Mouse (Mus musculus): Measurements from ENCODE around the gene 4933428G20Rik. TPM values are rescaled to one million over a fixed set of nuclear protein-coding genes. Genes with fewer than 3 reads are reported as not detected.

The 4933428G20Rik gene
- polyA plus RNA-seq, 1 experiment from 2014 or later = not detected

- no peak overlapping the region for H3K9ac ChIP-seq (ENCODE audit: low read length)
- DNase-seq (ENCODE audit: low spot score) (no peak), ATAC-seq (no peak)
- 34% methylated on average over 9 of the region's 9 CpGs for WGBS
- H3K36me3 ChIP-seq (ENCODE audit: control insufficient read depth, insufficient read depth, low read length) = no peaks in the 10 kb centered on the region
- H3K27me3 ChIP-seq (replicated peaks; ENCODE audit: control insufficient read depth, insufficient read depth, low read length) = peaks cover 37% of the 10 kb centered on the region
- H3K4me2 ChIP-seq (ENCODE audit: low read length) = no peak overlapping the region
- no peak overlapping the region for H3K4me3 ChIP-seq (ENCODE audit: low read depth, low read length)
- H3K27ac ChIP-seq (ENCODE audit: low read depth, low read length) = no peak overlapping the region
- H3K9me3 ChIP-seq (replicated peaks; ENCODE audit: control insufficient read depth, low read length) = no peaks in the 10 kb centered on the region
- H3K4me1 ChIP-seq (ENCODE audit: control insufficient read depth, insufficient read depth, low read length) = peaks cover 10% of the 10 kb centered on the region
Measured at GRCm38 (mm10) chr11:97502383-97502782, 2.2 kb upstream of the 4933428G20Rik start.

DNA sequence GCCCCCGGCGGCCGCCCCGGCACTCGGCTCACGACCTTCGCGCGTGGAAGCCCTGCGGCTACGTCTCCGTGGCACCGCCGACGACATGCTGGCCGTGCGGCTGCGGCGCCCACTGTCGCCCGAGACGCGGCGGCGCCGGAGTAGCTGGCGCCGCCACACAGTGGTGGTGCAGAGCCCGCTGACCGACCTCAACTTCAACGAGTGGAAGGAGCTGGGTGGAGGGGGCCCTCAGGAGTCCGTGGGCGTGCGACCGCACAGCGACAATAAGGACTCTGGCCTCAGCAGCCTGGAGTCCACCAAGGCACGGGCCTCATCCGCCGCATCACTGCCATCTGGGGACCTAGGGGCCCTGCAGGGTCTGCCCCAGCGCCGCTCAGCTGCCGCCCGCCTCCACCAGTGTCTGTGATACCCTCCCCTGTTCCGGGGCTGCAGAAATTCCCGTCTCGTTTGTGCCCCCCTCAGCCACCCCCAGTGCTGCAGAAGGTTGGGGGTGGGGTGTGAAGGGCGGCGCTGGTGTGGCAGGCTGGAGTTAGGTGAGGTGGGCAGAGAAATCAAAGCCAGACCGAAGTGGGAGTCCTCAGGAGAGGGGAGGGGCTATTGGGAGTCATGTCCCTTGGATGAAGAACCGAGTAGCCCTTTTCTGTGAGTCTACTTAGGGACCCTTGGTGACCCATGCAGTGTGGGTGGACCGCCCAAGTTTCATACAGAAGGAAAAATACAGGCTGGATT lies 744 bp upstream of the 4933428G20Rik start:
- Histone ChIP-seq H3K9me3 (replicated peaks; ENCODE audit: control insufficient read depth, low read length) (no peaks in the 10 kb centered on the region), H3K4me2 (ENCODE audit: low read length) (peak overlapping the region; percentile 66), H3K4me1 (ENCODE audit: control insufficient read depth, insufficient read depth, low read length) (peaks cover 10% of the 10 kb centered on the region), H3K36me3 (ENCODE audit: control insufficient read depth, insufficient read depth, low read length) (no peaks in the 10 kb centered on the region), H3K27me3 (replicated peaks; ENCODE audit: control insufficient read depth, insufficient read depth, low read length) (peaks cover 37% of the 10 kb centered on the region), H3K27ac (ENCODE audit: low read depth, low read length) (no peak overlapping the region), H3K9ac (ENCODE audit: low read length) (peak overlapping the region; percentile 54), H3K4me3 (ENCODE audit: low read depth, low read length) (peak overlapping the region; percentile 33)
- DNase-seq (ENCODE audit: low spot score) (no peak), ATAC-seq (peak; percentile 61; the same call in 1 of the 2 replicates)
- 3% methylated on average over 51 of the region's 51 CpGs for WGBS

DNA sequence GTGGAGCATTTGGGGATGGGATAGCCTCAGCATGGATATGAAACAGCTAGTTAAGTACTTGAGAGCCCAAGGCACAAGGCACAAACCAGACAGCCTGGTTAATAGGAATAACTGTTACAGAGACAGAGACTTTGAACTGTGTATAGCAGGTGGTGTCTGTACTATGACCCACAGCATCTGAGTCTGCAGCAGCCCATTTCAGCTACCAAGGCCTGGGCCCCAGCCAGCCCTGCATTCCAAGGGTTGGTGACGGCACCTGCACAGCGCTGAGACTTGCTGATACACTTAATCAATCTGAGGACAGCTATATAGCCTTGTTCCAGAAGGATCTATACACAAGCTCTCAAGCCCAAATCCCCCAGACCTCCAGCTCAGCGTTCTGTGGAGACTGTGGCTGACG lies 2.6 kb downstream of the 4933428G20Rik start:
- DNase-seq (ENCODE audit: low spot score) (no peak), ATAC-seq (no peak)
- Histone ChIP-seq H3K9ac (ENCODE audit: low read length) (no peak overlapping the region), H3K9me3 (replicated peaks; ENCODE audit: control insufficient read depth, low read length) (no peaks in the 10 kb centered on the region), H3K36me3 (ENCODE audit: control insufficient read depth, insufficient read depth, low read length) (0 out of 2 replicates have a peak, but pooled peaks cover 8% of the 10 kb centered on the region), H3K27ac (ENCODE audit: low read depth, low read length) (no peak overlapping the region), H3K4me2 (ENCODE audit: low read length) (no peak overlapping the region), H3K4me1 (ENCODE audit: control insufficient read depth, insufficient read depth, low read length) (peaks cover 10% of the 10 kb centered on the region), H3K27me3 (replicated peaks; ENCODE audit: control insufficient read depth, insufficient read depth, low read length) (peaks cover 37% of the 10 kb centered on the region), H3K4me3 (ENCODE audit: low read depth, low read length) (no peak overlapping the region)
- 91% methylated on average over 4 of the region's 4 CpGs for WGBS

DNA sequence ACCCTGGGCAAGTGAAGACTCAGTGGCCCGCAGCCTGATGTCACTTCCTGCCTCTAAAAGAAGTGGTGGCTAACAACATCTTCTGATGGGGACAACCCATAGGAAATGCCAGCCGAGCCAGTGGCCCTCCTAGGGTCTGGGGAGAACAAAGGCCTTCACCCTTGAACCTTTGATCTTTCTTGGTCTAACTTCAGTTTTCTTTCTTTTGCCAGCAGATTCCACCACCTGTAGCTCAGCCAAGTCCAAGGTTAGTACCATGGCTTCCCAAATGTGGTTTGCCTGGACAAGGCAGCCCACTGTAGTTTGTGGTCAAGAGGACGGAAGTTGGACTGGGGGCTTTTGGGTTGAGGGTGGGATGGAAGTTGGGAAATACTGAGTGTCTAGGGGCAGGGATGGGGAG lies 7.3 kb downstream of the 4933428G20Rik start:
- Histone ChIP-seq H3K27ac (ENCODE audit: low read depth, low read length) (no peak overlapping the region), H3K36me3 (ENCODE audit: control insufficient read depth, insufficient read depth, low read length) (peaks cover 17% of the 10 kb centered on the region; the same call in 1 of the 2 replicates), H3K4me2 (ENCODE audit: low read length) (no peak overlapping the region), H3K9me3 (replicated peaks; ENCODE audit: control insufficient read depth, low read length) (no peaks in the 10 kb centered on the region), H3K4me1 (ENCODE audit: control insufficient read depth, insufficient read depth, low read length) (no peaks in the 10 kb centered on the region), H3K4me3 (ENCODE audit: low read depth, low read length) (no peak overlapping the region), H3K27me3 (replicated peaks; ENCODE audit: control insufficient read depth, insufficient read depth, low read length) (no peaks in the 10 kb centered on the region), H3K9ac (ENCODE audit: low read length) (no peak overlapping the region)
- no peak for DNase-seq (ENCODE audit: low spot score)
- 88% methylated on average over 3 of the region's 3 CpGs for WGBS
- ATAC-seq = no peak

DNA sequence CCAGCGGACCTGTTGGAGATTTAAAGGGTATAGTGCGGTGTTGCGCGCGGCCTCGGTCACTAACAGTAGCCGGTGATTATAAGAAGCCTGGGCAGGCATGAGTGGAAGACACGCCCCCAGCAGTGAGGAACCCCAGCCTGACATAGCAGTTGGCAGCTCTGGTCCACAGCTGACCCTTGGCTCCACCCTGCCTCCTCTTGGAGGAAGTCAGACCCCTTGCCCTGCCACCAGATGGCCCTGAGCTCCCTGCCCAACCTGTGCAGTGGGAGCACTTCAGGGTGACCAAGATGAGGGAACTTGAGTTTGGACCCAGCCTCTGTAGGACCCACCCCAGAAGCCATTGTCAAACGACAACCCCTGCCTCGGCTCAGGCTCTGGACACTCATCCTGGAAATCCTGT lies 8.5 kb downstream of the 4933428G20Rik start:
- Histone ChIP-seq H3K27ac (ENCODE audit: low read depth, low read length) (no peak overlapping the region), H3K36me3 (ENCODE audit: control insufficient read depth, insufficient read depth, low read length) (peaks cover 20% of the 10 kb centered on the region; the same call in 1 of the 2 replicates), H3K9me3 (replicated peaks; ENCODE audit: control insufficient read depth, low read length) (no peaks in the 10 kb centered on the region), H3K4me3 (ENCODE audit: low read depth, low read length) (no peak overlapping the region), H3K4me1 (ENCODE audit: control insufficient read depth, insufficient read depth, low read length) (no peaks in the 10 kb centered on the region), H3K27me3 (replicated peaks; ENCODE audit: control insufficient read depth, insufficient read depth, low read length) (no peaks in the 10 kb centered on the region), H3K4me2 (ENCODE audit: low read length) (no peak overlapping the region), H3K9ac (ENCODE audit: low read length) (no peak overlapping the region)
- WGBS = 74% methylated on average over 10 of the region's 10 CpGs
- no peak for DNase-seq (ENCODE audit: low spot score)
- no peak for ATAC-seq

GRCm38 (mm10) chr11:97489589-97490324 lies 10.4 kb downstream of the 4933428G20Rik start:
- H3K9me3 ChIP-seq (replicated peaks; ENCODE audit: control insufficient read depth, low read length) = no peaks in the 10 kb centered on the region
- no peak overlapping the region for H3K9ac ChIP-seq (ENCODE audit: low read length)
- peak; percentile 85 for DNase-seq (ENCODE audit: low spot score)
- H3K4me2 ChIP-seq (ENCODE audit: low read length) = no peak overlapping the region
- H3K36me3 ChIP-seq (ENCODE audit: control insufficient read depth, insufficient read depth, low read length) = peaks cover 29% of the 10 kb centered on the region; the same call in 1 of the 2 replicates
- H3K4me1 ChIP-seq (ENCODE audit: control insufficient read depth, insufficient read depth, low read length) = no peaks in the 10 kb centered on the region
- 16% methylated on average over 16 of the region's 16 CpGs for WGBS
- no peak overlapping the region for H3K27ac ChIP-seq (ENCODE audit: low read depth, low read length)
- H3K27me3 ChIP-seq (replicated peaks; ENCODE audit: control insufficient read depth, insufficient read depth, low read length) = no peaks in the 10 kb centered on the region
- no peak overlapping the region for H3K4me3 ChIP-seq (ENCODE audit: low read depth, low read length)
- peak; percentile 75 for ATAC-seq

- peaks cover 32% of the 10 kb centered on the region; the same call in 1 of the 2 replicates for H3K36me3 ChIP-seq (ENCODE audit: control insufficient read depth, insufficient read depth, low read length)
- DNase-seq (ENCODE audit: low spot score) = no peak
- no peaks in the 10 kb centered on the region for H3K4me1 ChIP-seq (ENCODE audit: control insufficient read depth, insufficient read depth, low read length)
- H3K9me3 ChIP-seq (replicated peaks; ENCODE audit: control insufficient read depth, low read length) = no peaks in the 10 kb centered on the region
- no peak overlapping the region for H3K27ac ChIP-seq (ENCODE audit: low read depth, low read length)
- H3K27me3 ChIP-seq (replicated peaks; ENCODE audit: control insufficient read depth, insufficient read depth, low read length) = no peaks in the 10 kb centered on the region
- H3K4me3 ChIP-seq (ENCODE audit: low read depth, low read length) = no peak overlapping the region
- H3K4me2 ChIP-seq (ENCODE audit: low read length) = no peak overlapping the region
- no peak overlapping the region for H3K9ac ChIP-seq (ENCODE audit: low read length)
- ATAC-seq = no peak
- 83% methylated on average over 3 of the region's 3 CpGs for WGBS
Measured at GRCm38 (mm10) chr11:97487656-97488055, 12.5 kb downstream of the 4933428G20Rik start.

- no peak overlapping the region for H3K27ac ChIP-seq (ENCODE audit: low read depth, low read length)
- no peaks in the 10 kb centered on the region for H3K9me3 ChIP-seq (replicated peaks; ENCODE audit: control insufficient read depth, low read length)
- ATAC-seq (no peak), DNase-seq (ENCODE audit: low spot score) (no peak)
- no peaks in the 10 kb centered on the region for H3K27me3 ChIP-seq (replicated peaks; ENCODE audit: control insufficient read depth, insufficient read depth, low read length)
- H3K4me1 ChIP-seq (ENCODE audit: control insufficient read depth, insufficient read depth, low read length) = no peaks in the 10 kb centered on the region
- H3K9ac ChIP-seq (ENCODE audit: low read length) = no peak overlapping the region
- peaks cover 25% of the 10 kb centered on the region; the same call in 1 of the 2 replicates for H3K36me3 ChIP-seq (ENCODE audit: control insufficient read depth, insufficient read depth, low read length)
- WGBS = 84% methylated on average over 8 of the region's 8 CpGs
- H3K4me3 ChIP-seq (ENCODE audit: low read depth, low read length) = no peak overlapping the region
- H3K4me2 ChIP-seq (ENCODE audit: low read length) = no peak overlapping the region
Measured at GRCm38 (mm10) chr11:97485661-97486060, 14.5 kb downstream of the 4933428G20Rik start.

DNA sequence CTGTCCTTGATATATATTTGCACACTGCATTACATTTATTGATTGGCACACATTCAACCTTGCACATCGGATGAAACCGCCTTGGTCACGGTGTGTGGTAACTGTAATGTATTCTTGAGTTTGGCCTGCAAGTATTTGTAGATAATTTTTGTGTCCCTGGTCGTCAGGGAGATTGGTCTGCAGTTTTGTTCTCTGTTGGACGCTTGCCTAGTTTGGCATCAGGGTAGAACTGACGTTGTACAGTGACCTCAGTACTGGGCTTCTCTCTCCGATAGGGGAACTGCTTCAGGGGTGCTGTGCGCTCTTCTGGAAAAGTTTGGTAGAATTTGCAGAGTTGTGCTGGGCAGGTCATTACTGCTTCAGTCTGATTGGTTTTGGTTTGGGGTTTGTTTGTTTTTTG lies 20.3 kb downstream of the 4933428G20Rik start:
- ATAC-seq (no peak), DNase-seq (ENCODE audit: low spot score) (peak; percentile 28)
- H3K9me3 ChIP-seq (replicated peaks; ENCODE audit: control insufficient read depth, low read length) = no peaks in the 10 kb centered on the region
- no peak overlapping the region for H3K4me3 ChIP-seq (ENCODE audit: low read depth, low read length)
- H3K27ac ChIP-seq (ENCODE audit: low read depth, low read length) = no peak overlapping the region
- peaks cover 44% of the 10 kb centered on the region for H3K36me3 ChIP-seq (ENCODE audit: control insufficient read depth, insufficient read depth, low read length)
- no peak overlapping the region for H3K4me2 ChIP-seq (ENCODE audit: low read length)
- no peaks in the 10 kb centered on the region for H3K4me1 ChIP-seq (ENCODE audit: control insufficient read depth, insufficient read depth, low read length)
- no peaks in the 10 kb centered on the region for H3K27me3 ChIP-seq (replicated peaks; ENCODE audit: control insufficient read depth, insufficient read depth, low read length)
- H3K9ac ChIP-seq (ENCODE audit: low read length) = no peak overlapping the region
- 67% methylated on average over 8 of the region's 8 CpGs for WGBS

All from forebrain, embryonic 14.5 days (tissue).